Mouse (Mus musculus): Measurements from ENCODE around the gene Gm8127. TPM values are rescaled to one million over a fixed set of nuclear protein-coding genes. Genes with fewer than 3 reads are reported as not detected.

Gm8127 gene
- 1 to 10 TPM in 1 of 2 experiments, under 1 TPM in 1; 0.25 to 1.8 TPM for polyA plus RNA-seq (2017; shearing (Covaris generic))

DNA sequence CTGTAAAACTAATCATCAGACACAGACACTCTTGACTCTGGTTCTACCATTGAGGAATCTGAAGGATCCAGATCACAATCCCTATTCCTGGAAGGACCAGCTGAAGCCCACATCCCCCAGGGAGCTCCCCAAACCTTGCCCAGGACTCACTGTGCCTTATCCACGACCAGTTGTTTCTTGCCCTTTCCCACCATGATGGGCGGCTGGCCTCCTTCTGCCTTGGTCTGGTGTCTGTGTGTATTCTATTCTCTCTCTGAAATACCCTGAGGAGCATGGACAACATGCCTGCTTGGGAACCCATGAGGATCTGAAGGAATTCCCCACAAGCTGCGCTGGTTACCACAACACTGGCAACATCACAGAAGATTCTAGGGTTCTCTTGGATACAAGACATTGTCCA, at the start of gene Gm8127:
TSS of gene Gm8127 (minus strand) at position 330 of the 400 bp plus-strand sequence.

GRCm38 (mm10) chr14:43274986-43275511, 18.6 kb downstream of the Gm8127 start, which contains the start of gene Gm9732:
TSS of gene Gm9732 (plus strand) at chr14:43275036.

GRCm38 (mm10) chr14:43258349-43258748, 35.3 kb downstream of the Gm8127 start, which contains the start of gene Gm8126:
TSS of gene Gm8126 (plus strand) at chr14:43258649.

Other genes starting within 250 kb of the Gm8127 start
- not detected for gene Gm8094, start 217.2 kb downstream of the Gm8127 start, polyA plus RNA-seq (2017; shearing (Covaris generic))
- not detected for gene Gm8104, start 193.2 kb downstream of the Gm8127 start, polyA plus RNA-seq (2017; shearing (Covaris generic))
- gene Gm7233, start 114.0 kb downstream of the Gm8127 start, polyA plus RNA-seq (2017; shearing (Covaris generic)): not detected
- not detected for gene Gm8122, start 58.5 kb downstream of the Gm8127 start, polyA plus RNA-seq (2017; shearing (Covaris generic))
- 1 to 10 TPM in 1 of 2 experiments, under 1 TPM in 1; 0.28 to 1.6 TPM for gene Gm8126, start 35.2 kb downstream of the Gm8127 start, polyA plus RNA-seq (2017; shearing (Covaris generic))
- gene Gm9732, start 18.8 kb downstream of the Gm8127 start, polyA plus RNA-seq (2017; shearing (Covaris generic)): 1 to 10 TPM in 1 of 2 experiments, under 1 TPM in 1; 0.81 to 4.9 TPM
- gene 1700001F09Rik, start 54.0 kb upstream of the Gm8127 start, polyA plus RNA-seq (2017; shearing (Covaris generic)): not detected
- gene Gm8138, start 122.5 kb upstream of the Gm8127 start, polyA plus RNA-seq (2017; shearing (Covaris generic)): not detected
- gene Gm5799, start 249.7 kb upstream of the Gm8127 start, polyA plus RNA-seq (2017; shearing (Covaris generic)): under 1 TPM in 1 of 2 experiments, not detected in 1; 0.43 TPM